Mouse (Mus musculus) MEL (cell line): ENCODE data around the gene Zfp652. TPM values are rescaled to one million over a fixed set of nuclear protein-coding genes. Genes with fewer than 3 reads are reported as not detected.

Experiments
- DNase-seq: peaks from one replicate; pipeline ENCODE4 v3.0.0; 2011; ENCODE audit warnings: low read depth, low spot score
- H3K27ac ChIP-seq: 2 replicates; pipeline ENCODE4 v1.5.1; 2012; ENCODE audit warnings: low read depth, mild to moderate bottlenecking, control low read depth, low read length, moderate library complexity; ENCODE audit not compliant: control insufficient read depth
- H3K27me3 ChIP-seq, 2 experiments: fragments of 150-350 bp in 1 of 2; sonication (generic) in 1 of 2; 2 replicates each; pipeline ENCODE4 v1.6.1; 2012; ENCODE audit warnings: low read length in 2 of 2, mild to moderate bottlenecking in 2 of 2, improper control_type of control experiment in 1 of 2, moderate library complexity in 1 of 2; ENCODE audit not compliant: insufficient read depth in 2 of 2, control insufficient read depth in 1 of 2
- H3K36me3 ChIP-seq, 2 experiments: 2 replicates each; pipeline ENCODE4 v1.6.1; 2012 to 2014; ENCODE audit warnings: low read length in 2 of 2, improper control_type of control experiment in 1 of 2, inconsistent platforms in 1 of 2, mild to moderate bottlenecking in 1 of 2; ENCODE audit not compliant: insufficient read depth in 2 of 2, control insufficient read depth in 1 of 2
- H3K4me1 ChIP-seq, 2 experiments: fragments of 150-350 bp in 1 of 2; sonication (generic) in 1 of 2; 2 replicates each; pipeline ENCODE4 v1.6.1; 2012; ENCODE audit warnings: low read length in 2 of 2, improper control_type of control experiment in 1 of 2, mild to moderate bottlenecking in 1 of 2; ENCODE audit not compliant: insufficient read depth in 2 of 2, control insufficient read depth in 1 of 2
- H3K4me3 ChIP-seq, 2 experiments: fragments of 150-350 bp in 1 of 2; sonication (generic) in 1 of 2; 2 replicates each; pipeline ENCODE4 v1.5.1; 2012; ENCODE audit warnings: low read depth in 2 of 2, low read length in 2 of 2, mild to moderate bottlenecking in 2 of 2, moderate library complexity in 2 of 2, control low read depth in 1 of 2, improper control_type of control experiment in 1 of 2; ENCODE audit not compliant: control insufficient read depth in 1 of 2, insufficient read depth in 1 of 2
- H3K79me2 ChIP-seq: 2 replicates; pipeline ENCODE4 v1.6.1; 2012; ENCODE audit warnings: mild to moderate bottlenecking, low read length, moderate library complexity; ENCODE audit not compliant: control insufficient read depth, poor library complexity, insufficient read depth
- H3K9ac ChIP-seq: 2 replicates; pipeline ENCODE4 v1.6.1; 2012; ENCODE audit warnings: low read depth, mild to moderate bottlenecking, control low read depth, low read length, moderate library complexity; ENCODE audit not compliant: control insufficient read depth, poor library complexity, severe bottlenecking
- H3K9me3 ChIP-seq: fragments of 150-350 bp; sonication (generic); replicated peaks from 2 replicates; pipeline ENCODE4 v1.6.1; 2012; ENCODE audit warnings: mild to moderate bottlenecking, low read length, improper control_type of control experiment, moderate library complexity; ENCODE audit not compliant: insufficient read depth
- BHLHE40 ChIP-seq: IDR thresholded peaks from 2 replicates; pipeline ENCODE4 v1.6.1; 2012; ENCODE audit warnings: low read depth, mild to moderate bottlenecking, inconsistent platforms, low read length, improper control_type of control experiment, borderline replicate concordance
- CHD1 ChIP-seq: IDR thresholded peaks from 2 replicates; pipeline ENCODE4 v1.6.1; 2012; ENCODE audit warnings: low read depth, mild to moderate bottlenecking, inconsistent platforms, low read length, improper control_type of control experiment
- CHD2 ChIP-seq: IDR thresholded peaks from 2 replicates; pipeline ENCODE4 v1.6.1; 2011; ENCODE audit warnings: low read length, improper control_type of control experiment
- CTCF ChIP-seq, 3 experiments: IDR thresholded peaks in 2 of 3; conservative IDR thresholded peaks in 1 of 3; 2 replicates each; pipeline ENCODE4 v1.5.1; 2011 to 2012; ENCODE audit warnings: low read length in 3 of 3, low read depth in 2 of 3, mild to moderate bottlenecking in 2 of 3, improper control_type of control experiment in 1 of 3, inconsistent platforms in 1 of 3, mixed read lengths in 1 of 3, moderate library complexity in 1 of 3; ENCODE audit not compliant: control insufficient read depth in 1 of 3, insufficient read depth in 1 of 3, poor library complexity in 1 of 3, severe bottlenecking in 1 of 3
- E2F4 ChIP-seq: IDR thresholded peaks from 2 replicates; pipeline ENCODE4 v1.6.1; 2011; ENCODE audit warnings: low read depth, low read length, improper control_type of control experiment, borderline replicate concordance
- ETS1 ChIP-seq: IDR thresholded peaks from 2 replicates; pipeline ENCODE4 v1.6.1; 2012; ENCODE audit warnings: low read depth, mild to moderate bottlenecking, inconsistent platforms, low read length, improper control_type of control experiment, moderate library complexity
- GABPA ChIP-seq: IDR thresholded peaks from 2 replicates; pipeline ENCODE4 v1.6.1; 2012; ENCODE audit warnings: low read depth, mild to moderate bottlenecking, inconsistent platforms, low read length, improper control_type of control experiment, moderate library complexity
- GATA1 ChIP-seq: IDR thresholded peaks from 2 replicates; pipeline ENCODE4 v1.6.1; 2011; ENCODE audit warnings: low read depth, low read length, improper control_type of control experiment
- HCFC1 ChIP-seq: IDR thresholded peaks from 2 replicates; pipeline ENCODE4 v1.6.1; 2012; ENCODE audit warnings: low read depth, mild to moderate bottlenecking, inconsistent platforms, low read length, improper control_type of control experiment, moderate library complexity
- JUND ChIP-seq: IDR thresholded peaks from 2 replicates; pipeline ENCODE4 v1.6.1; 2011; ENCODE audit warnings: low read depth, mild to moderate bottlenecking, improper control_type of control experiment, low read length
- KAT2A ChIP-seq: conservative IDR thresholded peaks from 2 replicates; pipeline ENCODE4 v1.6.1; 2012; ENCODE audit warnings: low read depth, low read length, improper control_type of control experiment, inconsistent platforms
- MAFK ChIP-seq: IDR thresholded peaks from 2 replicates; pipeline ENCODE4 v1.6.1; 2011; ENCODE audit warnings: low read depth, mild to moderate bottlenecking, low read length, improper control_type of control experiment, borderline replicate concordance
- MAX ChIP-seq: IDR thresholded peaks from 2 replicates; pipeline ENCODE4 v1.6.1; 2011; ENCODE audit warnings: low read length, improper control_type of control experiment
- MEF2A ChIP-seq: IDR thresholded peaks from 2 replicates; pipeline ENCODE4 v1.6.1; 2014; ENCODE audit warnings: low read depth, mild to moderate bottlenecking, inconsistent platforms, low read length, improper control_type of control experiment; ENCODE audit not compliant: poor library complexity, insufficient replicate concordance, severe bottlenecking; ENCODE audit errors: extremely low read depth
- MXI1 ChIP-seq: IDR thresholded peaks from 2 replicates; pipeline ENCODE4 v1.6.1; 2011; ENCODE audit warnings: mild to moderate bottlenecking, low read depth, low read length, improper control_type of control experiment
- MYB ChIP-seq: IDR thresholded peaks from 2 replicates; pipeline ENCODE4 v1.6.1; 2011; ENCODE audit warnings: mild to moderate bottlenecking, low read depth, low read length, improper control_type of control experiment
- MYC ChIP-seq: IDR thresholded peaks from 2 replicates; pipeline ENCODE4 v1.6.1; 2011; ENCODE audit warnings: low read depth, mild to moderate bottlenecking, low read length, improper control_type of control experiment, moderate library complexity
- NELFE ChIP-seq: IDR thresholded peaks from 2 replicates; pipeline ENCODE4 v1.6.1; 2011; ENCODE audit warnings: low read depth, low read length, improper control_type of control experiment
- NRF1 ChIP-seq: IDR thresholded peaks from 2 replicates; pipeline ENCODE4 v1.6.1; 2014; ENCODE audit warnings: low read depth, mild to moderate bottlenecking, inconsistent platforms, low read length, improper control_type of control experiment, moderate library complexity; ENCODE audit not compliant: poor library complexity, insufficient read depth, severe bottlenecking
- POLR2A ChIP-seq, 2 experiments: IDR thresholded peaks; 2 replicates each; pipeline ENCODE4 v1.6.1; 2011 to 2012; ENCODE audit warnings: low read length in 2 of 2, mild to moderate bottlenecking in 2 of 2, control low read depth in 1 of 2, improper control_type of control experiment in 1 of 2, low read depth in 1 of 2, moderate library complexity in 1 of 2; ENCODE audit not compliant: control insufficient read depth in 1 of 2, insufficient read depth in 1 of 2, poor library complexity in 1 of 2
- POLR2AphosphoS2 ChIP-seq: IDR thresholded peaks from 2 replicates; pipeline ENCODE4 v1.6.1; 2011; ENCODE audit warnings: low read length, improper control_type of control experiment
- RCOR1 ChIP-seq: IDR thresholded peaks from 2 replicates; pipeline ENCODE4 v1.6.1; 2012; ENCODE audit warnings: low read depth, mild to moderate bottlenecking, inconsistent platforms, low read length, improper control_type of control experiment
- SIN3A ChIP-seq: IDR thresholded peaks from 2 replicates; pipeline ENCODE4 v1.6.1; 2012; ENCODE audit warnings: low read length, improper control_type of control experiment, inconsistent platforms
- SMC3 ChIP-seq: IDR thresholded peaks from 2 replicates; pipeline ENCODE4 v1.6.1; 2011; ENCODE audit warnings: low read depth, low read length, improper control_type of control experiment
- TAL1 ChIP-seq: IDR thresholded peaks from 2 replicates; pipeline ENCODE4 v1.6.1; 2012; ENCODE audit warnings: mild to moderate bottlenecking, inconsistent platforms, low read length, moderate library complexity, mixed read lengths
- TBP ChIP-seq: IDR thresholded peaks from 2 replicates; pipeline ENCODE4 v1.8.0; 2011; ENCODE audit warnings: low read depth, low read length, improper control_type of control experiment
- TCF12 ChIP-seq: IDR thresholded peaks from 2 replicates; pipeline ENCODE4 v1.6.1; 2014; ENCODE audit warnings: low read depth, mild to moderate bottlenecking, inconsistent platforms, low read length, improper control_type of control experiment, moderate library complexity
- UBTF ChIP-seq: IDR thresholded peaks from 2 replicates; pipeline ENCODE4 v1.6.1; 2012; ENCODE audit warnings: low read depth, mild to moderate bottlenecking, inconsistent platforms, low read length, improper control_type of control experiment, moderate library complexity, borderline replicate concordance; ENCODE audit not compliant: insufficient read depth
- USF1 ChIP-seq: IDR thresholded peaks from 2 replicates; pipeline ENCODE4 v1.6.1; 2014; ENCODE audit warnings: low read depth, mild to moderate bottlenecking, inconsistent platforms, low read length, improper control_type of control experiment, moderate library complexity
- USF2 ChIP-seq, 2 experiments: IDR thresholded peaks; 2 replicates each; pipeline ENCODE4 v1.6.1; 2011 to 2012; ENCODE audit warnings: improper control_type of control experiment in 2 of 2, low read length in 2 of 2, borderline replicate concordance in 1 of 2, inconsistent platforms in 1 of 2, low read depth in 1 of 2, mild to moderate bottlenecking in 1 of 2; ENCODE audit not compliant: insufficient read depth in 1 of 2
- ZC3H11A ChIP-seq: IDR thresholded peaks from 2 replicates; pipeline ENCODE4 v1.6.1; 2012; ENCODE audit warnings: low read depth, mild to moderate bottlenecking, inconsistent platforms, low read length, improper control_type of control experiment
- ZKSCAN1 ChIP-seq: IDR thresholded peaks from 2 replicates; pipeline ENCODE4 v1.6.1; 2012; ENCODE audit warnings: low read depth, mild to moderate bottlenecking, inconsistent platforms, low read length, improper control_type of control experiment, moderate library complexity
- ZMIZ1 ChIP-seq: IDR thresholded peaks from 2 replicates; pipeline ENCODE4 v1.6.1; 2012; ENCODE audit warnings: low read depth, mild to moderate bottlenecking, inconsistent platforms, low read length, improper control_type of control experiment, moderate library complexity
- polyA plus RNA-seq, 2 experiments: library from polyadenylated mRNA; stranded (reverse) in 1 of 2; unstranded in 1 of 2; fragments of >175 nt in 1 of 2; fragments of >200 nt in 1 of 2; gene quantifications; 2 replicates each; pipeline versions ENCODE4 v1.2.1 to v1.2.4; 2012; ENCODE audit warnings: low replicate concordance in 2 of 2, low read depth in 1 of 2; ENCODE audit not compliant: insufficient read length in 2 of 2, insufficient read depth in 1 of 2, missing spikeins in 1 of 2
- total RNA-seq: library from RNA; depleted of rRNA; stranded (reverse); fragments of 300-350 nt; gene quantifications from 2 replicates; pipeline ENCODE4 v1.2.3, GENCODE M21; 2012

The Zfp652 gene
- total and polyA plus RNA-seq, 3 experiments: 19.3 to 38.5 (median 31.8) TPM

DNA sequence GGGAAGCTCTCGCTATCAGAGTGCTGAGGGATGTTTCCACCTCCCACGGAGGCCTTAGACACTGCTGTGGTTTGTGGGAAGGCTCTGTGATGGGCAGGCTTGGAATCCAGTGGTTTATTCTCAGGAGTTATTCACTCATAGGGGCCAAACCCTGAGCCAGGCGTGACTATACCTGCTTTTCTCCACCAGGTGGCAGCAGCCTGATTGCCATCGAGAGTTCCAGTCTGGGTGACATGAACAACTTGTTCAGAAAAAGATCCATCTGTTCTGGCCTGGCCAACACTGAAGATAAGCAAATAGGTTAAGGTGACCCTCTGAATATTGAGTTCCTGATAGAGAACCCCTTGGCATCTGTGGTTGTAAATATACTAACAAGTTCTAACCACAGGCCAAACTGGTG lies 26.4 kb upstream of the Zfp652 start (continued):
- no peak for TF ChIP-seq JUND
- no peak for TF ChIP-seq CHD1
- TF ChIP-seq TAL1: peak; percentile 16; the same call in 1 of the 2 replicates
- no peak for TF ChIP-seq MAFK
- TF ChIP-seq MYC: peak; percentile 41; the same call in 1 of the 2 replicates
- TF ChIP-seq TBP: peak; percentile 65
- TF ChIP-seq SIN3A: peak; percentile 89
- no peak for TF ChIP-seq MEF2A
- TF ChIP-seq E2F4: no peak
- no peak for TF ChIP-seq POLR2A (IDR thresholded peaks at IDR 0.05; ENCODE audit: control insufficient read depth in 1 of 2, insufficient read depth in 1 of 2, low read depth in 1 of 2, low read length in 2 of 2, poor library complexity in 1 of 2)
- no peak for TF ChIP-seq TCF12
- TF ChIP-seq POLR2AphosphoS2: no peak
- no peak for TF ChIP-seq USF1
- TF ChIP-seq ZC3H11A: peak; percentile 98
- TF ChIP-seq MAX: peak; percentile 67

DNA sequence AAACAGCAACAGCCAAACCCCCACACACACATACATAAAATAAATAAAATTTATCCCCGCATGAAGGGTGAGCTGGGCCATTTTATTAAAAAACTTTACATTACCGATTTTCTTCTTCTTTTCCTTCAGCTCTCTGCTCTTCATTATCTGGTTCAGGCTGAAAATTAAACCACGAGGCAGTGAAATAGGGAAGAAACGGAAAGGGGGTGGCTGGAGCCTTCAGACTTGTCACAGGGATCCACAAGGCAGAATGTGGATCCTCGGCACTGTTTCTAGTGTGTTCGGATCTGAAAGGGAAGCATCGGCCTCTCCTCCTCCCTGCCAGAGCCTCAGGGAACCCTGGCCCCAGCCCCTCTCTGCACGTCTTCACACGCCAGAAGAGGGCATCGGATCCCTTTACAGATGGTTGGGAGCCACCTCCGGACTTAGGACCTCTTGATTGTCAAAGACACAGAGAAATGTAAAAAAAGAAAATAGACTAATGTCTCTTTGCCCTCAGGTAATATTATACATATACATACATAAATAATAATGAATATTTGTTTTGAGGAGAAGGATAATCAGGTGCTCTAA lies 25.3 kb upstream of the Zfp652 start:
- no peaks in the 10 kb centered on the region; the same call in 1 of the 2 replicates for H3K79me2 ChIP-seq
- peaks cover 0 to 23% of the 10 kb centered on the region in 2 experiments; a peak in 2 of 4 replicates for H3K36me3 ChIP-seq
- no peaks in the 10 kb centered on the region for H3K9me3 ChIP-seq
- peak overlapping the region; percentile 85 for H3K27ac ChIP-seq
- no peaks in the 10 kb centered on the region for H3K27me3 ChIP-seq
- H3K4me1 ChIP-seq: peaks cover 11 to 43% of the 10 kb centered on the region in 2 experiments
- peak; percentile 87 for DNase-seq
- peak overlapping the region; percentile 51 to 63 for H3K4me3 ChIP-seq
- H3K9ac ChIP-seq: peak overlapping the region; percentile 76
- TF ChIP-seq MEF2A (no peak), SIN3A (peak; percentile 71), MAX (no peak), GABPA (no peak), CTCF (IDR thresholded peaks at IDR 0.05 in 2 of 3, conservative IDR thresholded peaks at IDR 0.05 in 1 of 3; ENCODE audit: control insufficient read depth in 1 of 3, insufficient read depth in 1 of 3, low read depth in 2 of 3, low read length in 3 of 3, poor library complexity in 1 of 3, severe bottlenecking in 1 of 3) (peak; percentile 14 to 69 (median 67); a peak in 4 of 6 replicates), MXI1 (peak; percentile 86), CHD2 (no peak), ETS1 (no peak; the same call in 1 of the 2 replicates), ZKSCAN1 (no peak), GATA1 (peak; percentile 16; the same call in 1 of the 2 replicates), USF2 (IDR thresholded peaks at IDR 0.05; ENCODE audit: borderline replicate concordance in 1 of 2, insufficient read depth in 1 of 2, low read depth in 1 of 2, low read length in 2 of 2) (no peak), RCOR1 (peak; percentile 23; the same call in 1 of the 2 replicates), TCF12 (0 out of 2 replicates have a peak, but pooled peaks have one; percentile 23), BHLHE40 (no peak), USF1 (no peak), TAL1 (no peak), MYB (no peak), HCFC1 (no peak), ZMIZ1 (no peak), KAT2A (no peak), TBP (peak; percentile 84), NELFE (0 out of 2 replicates have a peak, but pooled peaks have one; percentile 29), MAFK (no peak), SMC3 (peak; percentile 69), UBTF (no peak), NRF1 (no peak), JUND (no peak)
